Mouse (Mus musculus) c-Kit-positive CD71-negative TER-119-negative erythroid progenitor cells, embryonic 14.5 days (primary cell): ENCODE measurements around the gene Arhgef17.

Source experiments
- DNase-seq: peaks from one replicate; pipeline ENCODE4 v3.0.0-alpha.2; 2013; ENCODE audit warnings: low read depth

Gene Arhgef17

DNA sequence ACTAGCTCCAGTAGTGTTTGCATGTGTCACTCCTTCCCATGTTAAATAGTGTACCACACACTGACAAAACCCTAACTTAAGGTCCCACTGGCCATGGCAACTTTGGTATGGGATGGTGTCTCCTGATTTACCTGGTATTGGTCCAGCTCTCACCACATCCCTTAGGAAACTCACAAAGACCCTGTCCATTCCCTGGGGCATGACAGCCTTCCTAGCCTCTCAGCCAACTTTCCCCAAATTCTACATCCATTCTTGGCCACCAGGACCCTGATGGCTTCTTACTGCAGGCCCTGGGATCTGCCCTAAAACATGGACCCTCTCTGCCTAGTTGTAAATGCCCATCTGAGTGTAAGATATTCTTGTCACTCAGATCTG, 86.9 kb downstream of the Arhgef17 start:
- no peak for DNase-seq

DNA sequence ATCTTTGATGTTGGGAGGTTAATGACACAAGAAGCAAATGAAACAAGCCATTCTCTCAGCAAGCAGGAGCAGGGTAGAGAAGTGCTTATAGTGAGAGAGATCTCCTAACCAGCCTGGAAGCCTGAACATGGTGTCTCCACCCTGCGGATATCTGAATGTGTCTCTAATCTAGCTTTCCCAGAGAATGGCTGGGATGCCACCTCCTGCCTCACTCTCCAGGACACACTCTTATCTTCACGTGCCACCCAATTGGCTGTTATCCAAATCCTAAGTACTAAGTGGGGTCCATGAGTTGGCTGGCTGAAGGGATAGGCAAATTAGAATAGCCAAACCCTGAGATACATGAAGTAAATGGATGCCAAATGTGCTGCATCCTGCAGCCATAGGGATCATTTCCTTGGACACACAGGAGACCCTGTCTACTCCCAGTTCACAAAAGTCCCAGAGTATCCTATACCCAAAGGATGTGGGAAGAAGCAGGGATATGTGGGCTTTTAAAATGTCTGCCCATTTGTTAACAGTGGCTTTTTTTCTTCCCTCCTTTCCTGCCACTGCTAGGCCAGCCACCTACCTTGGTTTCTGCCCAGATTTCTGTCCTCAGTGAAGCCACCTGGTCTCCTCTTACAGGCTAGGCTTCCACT, 87.4 kb downstream of the Arhgef17 start:
- peak; percentile 52 for DNase-seq

DNA sequence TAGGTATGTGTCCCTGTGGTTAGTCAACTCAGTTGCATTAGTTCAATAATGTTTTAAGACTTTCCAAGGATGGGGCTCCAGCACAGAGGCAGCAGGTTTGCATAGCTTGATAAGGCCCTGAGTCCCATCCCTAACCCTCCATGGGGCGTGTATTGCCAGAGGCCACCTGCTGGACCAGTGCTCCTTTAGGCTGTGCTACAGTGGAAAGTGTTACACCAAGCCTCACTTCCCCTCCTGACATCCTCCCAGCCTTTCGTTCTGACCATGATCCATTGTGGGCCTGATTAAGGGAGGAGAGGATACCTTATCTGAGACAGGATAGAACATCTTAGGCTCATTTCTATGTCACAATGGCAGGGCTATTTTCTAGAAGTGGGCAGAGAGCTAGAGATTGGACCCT, 88.0 kb downstream of the Arhgef17 start:
- no peak for DNase-seq

DNA sequence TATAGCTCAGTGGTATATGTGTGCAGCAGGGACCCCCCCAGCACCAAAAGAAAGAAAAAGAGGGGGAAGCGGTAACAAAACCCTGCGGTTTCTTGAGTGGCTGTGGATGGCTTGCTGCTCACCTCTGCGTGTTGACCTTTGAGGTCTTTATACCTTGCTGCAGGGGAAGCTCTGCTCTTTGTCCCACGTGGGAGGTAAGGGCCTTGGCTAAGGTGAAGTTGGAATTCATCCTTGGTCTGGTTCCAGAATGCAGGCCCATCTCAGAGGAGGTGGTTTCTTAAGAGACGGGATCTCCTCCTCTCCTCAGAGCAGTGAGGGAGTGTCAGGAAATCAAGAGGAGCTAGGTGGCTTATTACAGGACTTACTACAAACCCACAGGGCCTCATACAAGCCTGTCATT, 89.7 kb downstream of the Arhgef17 start:
- DNase-seq: no peak

DNA sequence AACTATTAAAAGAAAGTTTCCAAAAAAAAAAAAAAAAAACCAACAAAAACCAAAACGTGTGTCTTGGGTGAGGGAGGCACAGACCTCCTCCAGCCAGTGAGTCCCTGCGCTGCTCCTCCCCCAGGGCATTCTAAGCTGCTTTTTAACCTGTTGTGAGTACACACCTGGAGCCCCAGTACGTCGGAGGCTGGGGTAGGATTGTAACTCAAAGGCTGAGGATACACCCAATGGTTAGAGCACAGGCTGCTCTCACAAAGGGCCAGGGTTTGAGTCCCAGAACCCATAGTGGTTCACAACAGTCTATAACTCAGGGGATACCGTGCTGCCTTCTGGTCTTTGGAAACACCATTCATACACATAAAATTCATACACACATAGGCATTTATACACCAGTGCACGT, 90.3 kb downstream of the Arhgef17 start:
- DNase-seq: no peak

DNA sequence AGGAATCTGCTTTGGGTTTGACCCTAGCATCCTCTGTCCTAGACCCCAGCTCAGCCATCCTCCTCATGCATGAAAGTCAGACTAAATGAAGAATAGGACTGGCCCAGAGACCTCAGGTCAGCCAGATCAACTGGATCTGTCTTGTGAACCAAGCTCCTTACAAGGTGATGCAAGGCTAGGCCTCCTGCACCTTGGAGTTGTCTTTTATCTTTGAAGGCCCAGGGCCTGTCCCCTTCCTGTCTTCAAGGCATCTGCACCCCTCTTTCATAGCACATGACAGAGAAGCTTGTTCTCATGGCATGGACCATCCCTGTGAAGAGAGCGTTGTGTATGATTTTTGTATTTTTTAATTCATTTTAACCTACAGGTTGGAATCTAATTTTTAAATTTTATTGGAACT, 91.0 kb downstream of the Arhgef17 start:
- no peak for DNase-seq

DNA sequence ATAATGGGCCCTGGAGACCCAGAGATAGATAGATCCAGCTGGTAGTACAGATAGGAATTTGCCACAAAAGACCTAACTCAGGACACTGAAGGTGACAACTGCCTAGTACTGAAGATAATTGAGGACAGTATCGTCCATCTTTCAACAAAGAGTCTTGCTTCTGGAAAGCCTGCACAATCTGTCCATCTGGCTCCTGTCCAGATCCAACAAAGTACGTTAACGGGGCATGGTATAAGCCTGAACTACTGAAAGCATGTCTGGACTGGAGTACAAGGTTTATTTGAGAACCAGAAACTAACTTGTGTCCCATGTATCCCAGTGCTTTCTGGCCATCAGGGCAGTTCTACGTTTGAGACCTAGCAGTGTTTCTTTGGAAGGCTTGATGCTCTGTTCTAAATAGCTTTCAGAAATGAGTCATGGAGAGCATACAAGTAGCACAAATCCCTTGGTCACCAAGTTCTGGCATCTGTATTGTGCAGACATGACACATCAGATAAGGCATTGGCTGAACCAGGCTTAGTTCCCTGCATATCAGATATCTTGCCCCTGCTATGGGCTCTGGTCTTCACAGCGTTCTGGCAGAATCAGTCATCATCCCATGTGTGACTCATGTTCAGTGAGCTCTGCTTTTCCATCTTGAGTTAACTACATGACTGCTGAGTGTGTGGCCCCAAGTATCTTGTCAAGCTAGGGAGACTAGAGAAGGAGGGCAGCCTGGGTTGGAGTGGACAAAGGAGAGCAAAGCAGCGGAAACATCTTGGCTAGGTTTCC, 92.1 kb downstream of the Arhgef17 start:
- DNase-seq: no peak

DNA sequence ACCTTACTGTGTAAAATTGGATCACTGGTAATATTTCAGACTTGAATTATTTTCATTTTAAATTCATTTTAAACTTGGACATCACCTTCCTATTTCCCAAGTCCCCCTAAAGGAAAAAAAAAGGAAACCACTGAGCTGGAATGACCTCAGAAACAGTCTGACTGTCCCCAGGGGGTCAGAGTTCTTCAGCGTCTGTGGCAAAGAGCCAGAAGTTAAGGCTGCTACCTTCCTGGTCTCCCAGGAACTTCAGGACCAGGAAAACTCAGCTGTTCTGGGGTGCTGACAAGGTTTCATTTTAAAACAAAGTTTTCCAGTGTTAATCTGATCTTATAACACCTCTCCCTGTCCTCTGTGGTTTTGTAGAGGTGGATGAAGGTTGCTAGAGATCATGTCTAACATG, 94.2 kb downstream of the Arhgef17 start:
- DNase-seq: no peak

DNA sequence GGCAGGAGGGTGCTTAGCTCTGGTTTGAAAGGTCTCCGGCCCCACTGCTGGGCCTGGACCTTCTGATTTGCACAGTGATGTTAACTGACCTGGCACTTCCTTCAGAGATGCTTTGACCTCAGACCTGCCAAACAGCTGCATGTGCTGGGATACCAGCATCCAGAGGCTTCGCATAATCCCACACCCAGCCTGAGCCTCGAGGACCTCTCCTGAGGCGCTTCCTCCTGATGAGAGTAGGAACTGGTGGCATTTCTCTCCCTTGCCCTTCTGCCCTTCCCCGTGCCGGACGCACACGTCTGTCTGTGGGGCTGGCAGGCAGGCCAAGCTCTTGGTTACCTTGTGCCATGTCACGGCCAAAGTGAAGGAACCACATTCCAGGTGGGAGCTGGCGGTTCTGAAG, 95.2 kb downstream of the Arhgef17 start:
- no peak for DNase-seq

DNA sequence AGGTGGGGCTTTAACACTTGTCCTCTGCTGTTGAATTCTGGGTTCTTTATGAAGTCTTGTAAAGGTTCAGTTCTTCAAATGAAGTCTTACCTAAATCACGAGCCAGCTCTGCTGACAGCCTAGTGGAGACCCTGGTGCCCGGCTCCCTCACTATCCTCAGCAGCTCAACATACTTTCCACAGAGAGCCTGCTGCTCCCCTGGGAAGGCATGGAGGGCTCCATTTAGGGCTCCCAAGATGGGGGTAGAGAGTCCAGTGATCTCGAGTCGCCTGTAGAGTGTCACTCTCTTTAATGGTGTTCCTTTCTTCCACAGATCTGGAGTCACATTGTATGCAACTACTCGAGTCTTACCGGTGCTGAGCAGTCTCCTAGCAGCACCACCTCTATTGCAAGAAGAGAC, 96.2 kb downstream of the Arhgef17 start:
- DNase-seq: no peak

DNA sequence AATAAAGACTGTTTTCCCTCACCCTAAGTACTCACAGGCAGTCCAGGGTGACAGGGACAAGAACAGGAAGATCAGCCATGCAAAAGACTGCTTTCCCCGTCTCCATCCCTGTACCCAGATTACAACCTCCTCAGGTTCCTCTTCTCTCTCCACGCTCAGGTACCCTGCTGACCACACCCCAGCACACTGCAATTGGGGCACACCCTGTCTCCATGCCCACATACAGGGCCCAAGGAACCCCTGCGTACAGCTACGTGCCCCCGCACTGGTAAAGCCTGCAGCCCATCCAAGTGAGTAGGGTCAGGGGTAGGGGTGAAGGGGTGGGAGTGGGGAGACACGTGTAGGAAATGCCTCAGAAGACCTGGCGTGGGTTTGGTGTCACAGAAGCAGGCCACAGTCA, 96.7 kb downstream of the Arhgef17 start:
- DNase-seq: no peak

DNA sequence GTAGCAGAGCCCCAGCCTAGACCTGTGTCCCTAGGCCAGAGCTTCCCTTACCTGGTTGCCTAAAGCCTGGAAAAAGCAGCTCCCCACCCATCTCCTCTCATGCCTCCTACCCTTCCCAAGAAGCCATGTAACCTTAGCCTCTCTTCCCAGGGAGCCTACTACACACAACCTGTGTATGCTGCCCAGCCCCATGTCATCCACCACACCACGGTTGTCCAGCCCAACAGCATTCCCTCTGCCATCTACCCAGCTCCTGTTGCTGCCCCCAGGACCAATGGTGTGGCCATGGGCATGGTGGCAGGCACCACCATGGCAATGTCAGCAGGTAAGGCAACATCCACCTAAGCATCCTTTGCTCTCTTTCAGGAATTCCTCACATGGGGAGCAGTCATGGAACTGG, 98.0 kb downstream of the Arhgef17 start:
- no peak for DNase-seq

DNA sequence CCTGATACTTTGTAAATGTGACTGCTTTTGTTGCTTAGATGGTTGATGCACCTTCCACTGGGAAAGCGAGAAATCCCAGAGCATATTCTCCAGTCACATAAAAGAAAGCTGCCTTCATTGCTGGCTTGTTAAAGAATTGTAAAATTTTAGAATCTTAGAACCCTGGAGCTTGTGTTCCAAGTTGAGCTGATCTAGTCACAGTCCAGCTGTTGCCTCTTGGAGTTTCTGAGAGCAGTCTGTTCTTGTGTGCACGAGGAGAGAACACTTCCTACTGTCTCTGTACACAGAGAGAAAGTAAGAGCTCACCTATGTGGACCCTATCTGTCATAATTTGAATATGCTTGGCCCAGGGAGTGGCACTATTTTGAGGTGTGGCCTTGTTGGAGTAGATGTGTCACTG, 103.4 kb downstream of the Arhgef17 start:
- DNase-seq: no peak

DNA sequence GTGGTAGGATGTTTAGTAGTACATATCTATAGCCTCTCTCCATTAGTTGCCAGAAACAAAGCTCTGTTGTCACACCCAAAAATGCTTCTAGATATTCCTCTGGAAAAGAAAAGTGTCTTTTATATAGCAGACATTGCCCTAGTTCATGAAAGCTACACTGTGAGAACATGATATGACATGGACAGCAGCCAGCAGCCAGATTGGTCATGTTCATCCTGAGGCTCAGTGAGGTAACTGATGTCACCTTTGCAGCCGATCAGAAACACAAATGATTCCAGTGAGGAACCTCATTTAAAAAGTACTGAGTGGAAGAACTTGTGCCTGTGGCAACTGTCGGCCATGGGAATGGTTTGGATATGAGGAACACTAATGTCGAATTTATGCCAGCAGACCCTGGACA, 107.2 kb downstream of the Arhgef17 start:
- no peak for DNase-seq
